Mouse (Mus musculus) thymus, adult 2 months (tissue): ENCODE data around the gene Stk11. TPM values are rescaled to one million over a fixed set of nuclear protein-coding genes. Genes with fewer than 3 reads are reported as not detected.

ENCODE experiments used
- DNase-seq: peaks from one replicate; pipeline ENCODE4 v3.0.0; 2021
- H3K27ac ChIP-seq: fragments of 200-500 bp; 2 replicates; pipeline ENCODE4 v1.5.1; 2012; ENCODE audit warnings: low read length, control low read depth; ENCODE audit not compliant: control insufficient read depth, insufficient read depth
- H3K27me3 ChIP-seq: fragments of 200-500 bp; 2 replicates; pipeline ENCODE4 v1.6.1; 2012; ENCODE audit warnings: mild to moderate bottlenecking, low read length, moderate library complexity, mixed read lengths; ENCODE audit not compliant: control insufficient read depth, insufficient read depth
- H3K36me3 ChIP-seq: fragments of 200-500 bp; 2 replicates; pipeline ENCODE4 v1.6.1; 2012; ENCODE audit warnings: mild to moderate bottlenecking, low read length, moderate library complexity; ENCODE audit not compliant: control insufficient read depth, insufficient read depth
- H3K4me1 ChIP-seq: fragments of 200-500 bp; replicated peaks from 2 replicates; pipeline ENCODE4 v1.6.1; 2012; ENCODE audit warnings: low read length; ENCODE audit not compliant: control insufficient read depth, insufficient read depth
- H3K4me3 ChIP-seq: fragments of 200-500 bp; 2 replicates; pipeline ENCODE4 v1.5.1; 2012; ENCODE audit warnings: mild to moderate bottlenecking, low read length, control low read depth, moderate library complexity; ENCODE audit not compliant: control insufficient read depth, insufficient read depth
- CTCF ChIP-seq: fragments of 200-500 bp; IDR thresholded peaks from 2 replicates; pipeline ENCODE4 v1.5.1; 2012; ENCODE audit warnings: mild to moderate bottlenecking, control low read depth, low read length, moderate library complexity, borderline replicate concordance; ENCODE audit not compliant: control insufficient read depth, poor library complexity, insufficient read depth; ENCODE audit errors: extremely low read depth
- POLR2A ChIP-seq: fragments of 200-500 bp; IDR thresholded peaks from 2 replicates; pipeline ENCODE4 v1.6.1; 2012; ENCODE audit warnings: mild to moderate bottlenecking, low read length, control low read depth, moderate library complexity; ENCODE audit not compliant: control insufficient read depth, poor library complexity, insufficient read depth; ENCODE audit errors: extremely low read depth
- WGBS: fragments of 180-500 bp; shearing (Covaris S2); methylation state at CpG from one replicate; pipeline ENCODE4 v1.1.7; 2018; 5-methylcytosine and 5-hydroxymethylcytosine counted together
- polyA plus RNA-seq: library from polyadenylated mRNA; depleted of rRNA; stranded (reverse); fragments of >200 nt; gene quantifications from 2 replicates; pipeline ENCODE4 v1.2.3, GENCODE M21; 2012

The Stk11 gene
- polyA plus RNA-seq, 1 experiment, result 270 TPM

- no peak overlapping the region for H3K27ac ChIP-seq
- no peak overlapping the region for H3K4me3 ChIP-seq
- DNase-seq, result no peak
- no peaks in the 10 kb centered on the region for H3K4me1 ChIP-seq
- H3K36me3 ChIP-seq, result peaks cover 50% of the 10 kb centered on the region
- 96% methylated on average over 8 of the region's 8 CpGs for WGBS
- no peaks in the 10 kb centered on the region for H3K27me3 ChIP-seq
- no peak for TF ChIP-seq POLR2A
- TF ChIP-seq CTCF, result no peak
Observed at GRCm38 (mm10) chr10:80127920-80128319, 12.3 kb downstream of the Stk11 start.

GRCm38 (mm10) chr10:80129846-80130245 lies 14.2 kb downstream of the Stk11 start:
- peaks cover 50% of the 10 kb centered on the region for H3K36me3 ChIP-seq

GRCm38 (mm10) chr10:80130403-80131031 lies 14.9 kb downstream of the Stk11 start:
- TF ChIP-seq CTCF (no peak), POLR2A (no peak)
- Histone ChIP-seq H3K27me3 (no peaks in the 10 kb centered on the region), H3K36me3 (peaks cover 50% of the 10 kb centered on the region), H3K27ac (no peak overlapping the region), H3K4me3 (no peak overlapping the region), H3K4me1 (peaks cover 7% of the 10 kb centered on the region; the same call in 1 of the 2 replicates)
- WGBS, result 94% methylated on average over 18 of the region's 18 CpGs
- DNase-seq, result no peak

More at GRCm38 (mm10) chr10:80129846-80130245, 14.2 kb downstream of the Stk11 start:
- Histone ChIP-seq H3K27me3 (no peaks in the 10 kb centered on the region), H3K4me3 (no peak overlapping the region), H3K27ac (no peak overlapping the region), H3K4me1 (peaks cover 7% of the 10 kb centered on the region; the same call in 1 of the 2 replicates)
- TF ChIP-seq POLR2A (no peak), CTCF (no peak)
- DNase-seq, result no peak
- 98% methylated on average over 9 of the region's 9 CpGs for WGBS

GRCm38 (mm10) chr10:80131316-80131951 lies 15.8 kb downstream of the Stk11 start:
- no peak for DNase-seq
- Histone ChIP-seq H3K27me3 (no peaks in the 10 kb centered on the region), H3K27ac (no peak overlapping the region), H3K36me3 (peaks cover 44% of the 10 kb centered on the region), H3K4me3 (no peak overlapping the region), H3K4me1 (peaks cover 7% of the 10 kb centered on the region; the same call in 1 of the 2 replicates)
- TF ChIP-seq CTCF (no peak), POLR2A (no peak)
- WGBS, result 90% methylated on average over 55 of the region's 55 CpGs

DNA sequence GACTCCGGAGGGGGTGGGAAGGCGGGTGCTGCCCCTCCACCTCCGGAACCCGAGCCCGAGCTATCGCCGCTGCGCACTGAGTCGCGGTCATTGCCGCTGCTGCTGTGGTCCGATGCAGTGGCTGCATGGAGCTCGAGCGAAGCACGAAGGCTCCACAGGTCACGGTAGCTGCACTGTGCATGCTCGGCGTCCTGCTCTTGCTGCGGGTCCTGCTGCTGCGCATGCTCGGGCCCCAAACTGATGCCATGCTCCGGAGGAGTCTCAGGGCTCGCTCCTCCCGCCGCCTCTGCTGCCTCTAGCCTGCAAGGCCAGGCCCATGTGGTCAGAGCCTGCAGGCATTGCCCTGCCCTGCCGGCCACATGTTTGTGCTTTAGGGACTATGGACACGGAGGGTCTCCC lies 16.3 kb downstream of the Stk11 start:
- peaks cover 39% of the 10 kb centered on the region for H3K36me3 ChIP-seq
- TF ChIP-seq POLR2A (no peak), CTCF (no peak)
- 84% methylated on average over 27 of the region's 27 CpGs for WGBS
- no peak for DNase-seq
- H3K4me1 ChIP-seq, result peaks cover 10% of the 10 kb centered on the region
- H3K4me3 ChIP-seq, result no peak overlapping the region
- no peaks in the 10 kb centered on the region for H3K27me3 ChIP-seq
- no peak overlapping the region for H3K27ac ChIP-seq

DNA sequence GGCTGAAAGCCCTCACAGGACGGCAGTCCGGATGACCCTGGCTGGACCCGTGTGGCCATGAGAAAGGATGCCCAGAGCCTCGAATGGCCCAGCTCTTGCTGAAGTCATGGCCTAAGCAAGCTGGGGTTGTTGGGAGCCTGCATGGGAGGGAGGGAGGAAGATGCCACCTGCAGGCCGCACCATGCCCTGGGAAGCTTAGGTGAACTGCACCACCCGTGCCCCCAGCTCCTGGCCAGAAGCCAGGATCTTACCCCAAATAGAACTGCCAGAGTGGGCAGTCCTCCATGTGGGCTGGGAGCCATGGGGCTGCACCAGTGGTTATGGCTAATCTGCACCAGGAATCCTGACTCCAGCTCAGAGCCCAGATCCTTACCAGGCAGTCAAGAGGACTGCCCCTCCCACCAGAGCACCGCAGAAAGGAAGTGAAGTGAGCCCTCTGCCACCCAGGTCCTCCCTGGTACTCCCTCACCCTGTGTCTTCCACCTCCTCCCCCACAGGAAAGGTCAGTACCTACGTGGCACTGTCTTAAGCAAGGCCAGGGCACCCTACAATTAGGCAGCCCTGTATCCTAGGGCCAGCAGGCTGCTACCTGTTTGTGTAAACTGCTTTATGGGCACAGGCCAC lies 17.7 kb downstream of the Stk11 start:
- DNase-seq, result no peak
- Histone ChIP-seq H3K4me1 (peaks cover 22% of the 10 kb centered on the region), H3K27ac (no peak overlapping the region), H3K4me3 (no peak overlapping the region), H3K36me3 (peaks cover 30% of the 10 kb centered on the region), H3K27me3 (no peaks in the 10 kb centered on the region)
- WGBS, result 52% methylated on average over 8 of the region's 8 CpGs
- TF ChIP-seq CTCF (no peak), POLR2A (no peak)
